Mouse (Mus musculus) neural tube, embryonic 12.5 days (tissue): ENCODE results near the gene Chl1. TPM values are rescaled to one million over a fixed set of nuclear protein-coding genes. Genes with fewer than 3 reads are reported as not detected.
A peak's percentile ranks its signal among the peaks of the same experiment; 100 is the strongest.

Source experiments
- ATAC-seq: fragments of 200-750 bp; cut with Nextera tagmentation; 2 replicates; pipeline ENCODE4 v1.8.0; 2017; ENCODE audit warnings: low read depth, mild to moderate bottlenecking, moderate TSS enrichment, moderate library complexity; ENCODE audit not compliant: low FRiP score
- H3K27ac ChIP-seq: fragments of 300-500 bp; sonication (generic); 2 replicates; pipeline ENCODE4 v1.5.1; 2016
- H3K27me3 ChIP-seq: fragments of 300-500 bp; sonication (generic); replicated peaks from 2 replicates; pipeline ENCODE4 v1.6.1; 2016; ENCODE audit warnings: mild to moderate bottlenecking
- H3K36me3 ChIP-seq: fragments of 300-500 bp; sonication (generic); 2 replicates; pipeline ENCODE4 v1.6.1; 2016; ENCODE audit warnings: mild to moderate bottlenecking
- H3K4me1 ChIP-seq: fragments of 300-500 bp; sonication (generic); 2 replicates; pipeline ENCODE4 v1.6.1; 2016
- H3K4me2 ChIP-seq: fragments of 300-500 bp; sonication (generic); replicated peaks from 2 replicates; pipeline ENCODE4 v1.6.1; 2016; ENCODE audit warnings: mild to moderate bottlenecking
- H3K4me3 ChIP-seq: fragments of 300-500 bp; sonication (generic); 2 replicates; pipeline ENCODE4 v1.5.1; 2016
- H3K9ac ChIP-seq: fragments of 300-500 bp; sonication (generic); 2 replicates; pipeline ENCODE4 v1.6.1; 2016; ENCODE audit warnings: mild to moderate bottlenecking
- H3K9me3 ChIP-seq: fragments of 300-500 bp; sonication (generic); 2 replicates; pipeline ENCODE4 v1.6.1; 2016; ENCODE audit warnings: mild to moderate bottlenecking
- WGBS: fragments of 180-500 bp; shearing (Covaris S2); methylation state at CpG from one replicate; pipeline ENCODE4 v1.1.7; 2016; 5-methylcytosine and 5-hydroxymethylcytosine counted together
- polyA plus RNA-seq: library from polyadenylated mRNA; unstranded; fragments of >200 nt; fragmentation: Nextera tagmentation; extraction: Ambion mirVana; gene quantifications from 2 replicates; pipeline ENCODE4 v1.2.1, GENCODE M21; 2016

The Chl1 gene
- polyA plus RNA-seq, 1 experiment from 2014 or later, result 39.0 TPM

DNA sequence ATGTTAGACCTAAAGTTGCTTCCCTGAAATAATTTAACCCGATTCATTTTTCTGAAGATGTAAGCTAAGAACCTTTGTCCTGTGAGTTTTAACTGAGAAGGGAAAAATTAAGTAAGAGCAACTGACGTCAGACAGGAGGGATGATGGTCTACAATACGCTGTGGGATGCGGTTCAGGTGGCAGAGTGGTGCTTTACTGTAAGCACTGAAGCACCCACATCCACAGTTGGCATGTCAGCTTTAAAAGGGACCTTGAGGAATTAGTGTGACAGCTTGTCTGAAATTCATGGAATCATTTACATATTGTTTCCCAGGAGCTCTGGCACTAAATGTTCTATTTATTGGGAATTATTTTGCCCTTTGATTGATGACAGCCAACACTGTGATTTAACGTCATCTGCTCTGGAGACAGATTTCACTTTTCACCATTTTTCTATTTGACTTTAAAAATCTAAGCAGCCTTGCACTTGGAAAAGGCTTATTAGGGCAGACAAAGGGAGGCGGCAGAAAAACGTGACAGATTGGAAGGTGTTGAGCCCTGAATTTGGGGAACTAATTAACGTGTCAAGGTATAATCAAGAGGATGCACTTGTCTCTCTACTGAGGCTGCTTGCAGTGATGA lies 3.3 kb downstream of the Chl1 start:
- no peaks in the 10 kb centered on the region for H3K36me3 ChIP-seq
- no peak overlapping the region for H3K4me3 ChIP-seq
- no peaks in the 10 kb centered on the region for H3K9me3 ChIP-seq
- H3K4me2 ChIP-seq, result peak overlapping the region; percentile 78
- 56% methylated on average over 8 of the region's 8 CpGs for WGBS
- ATAC-seq, result no peak
- no peak overlapping the region for H3K27ac ChIP-seq
- peaks cover 13% of the 10 kb centered on the region for H3K4me1 ChIP-seq
- H3K9ac ChIP-seq, result no peak overlapping the region
- H3K27me3 ChIP-seq, result peaks cover 8% of the 10 kb centered on the region

DNA sequence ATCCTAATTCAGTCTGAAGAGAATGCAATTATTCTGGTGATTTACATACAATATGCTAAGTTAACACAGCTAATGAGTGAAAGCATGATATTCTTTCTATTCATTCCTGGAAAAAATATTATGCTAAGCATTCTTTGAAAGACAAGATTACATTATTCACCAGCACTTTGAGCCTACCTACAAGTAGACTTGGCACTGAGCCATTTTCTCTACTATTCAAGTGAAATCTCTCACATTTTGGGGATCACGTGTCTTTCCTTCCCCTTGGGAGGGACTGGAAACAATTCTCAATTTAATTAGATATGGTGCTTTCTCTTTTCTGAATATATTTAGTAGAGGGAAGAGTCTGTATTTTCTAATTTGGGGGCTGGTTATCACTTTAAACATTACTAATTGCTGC lies 4.0 kb downstream of the Chl1 start:
- ATAC-seq, result no peak
- H3K4me2 ChIP-seq, result peak overlapping the region; percentile 78
- peaks cover 13% of the 10 kb centered on the region for H3K4me1 ChIP-seq
- no peaks in the 10 kb centered on the region for H3K9me3 ChIP-seq
- H3K27ac ChIP-seq, result no peak overlapping the region
- peaks cover 8% of the 10 kb centered on the region for H3K27me3 ChIP-seq
- no peak overlapping the region for H3K9ac ChIP-seq
- WGBS, result 25% methylated on average over 1 of the region's 1 CpGs
- no peak overlapping the region for H3K4me3 ChIP-seq
- H3K36me3 ChIP-seq, result no peaks in the 10 kb centered on the region

DNA sequence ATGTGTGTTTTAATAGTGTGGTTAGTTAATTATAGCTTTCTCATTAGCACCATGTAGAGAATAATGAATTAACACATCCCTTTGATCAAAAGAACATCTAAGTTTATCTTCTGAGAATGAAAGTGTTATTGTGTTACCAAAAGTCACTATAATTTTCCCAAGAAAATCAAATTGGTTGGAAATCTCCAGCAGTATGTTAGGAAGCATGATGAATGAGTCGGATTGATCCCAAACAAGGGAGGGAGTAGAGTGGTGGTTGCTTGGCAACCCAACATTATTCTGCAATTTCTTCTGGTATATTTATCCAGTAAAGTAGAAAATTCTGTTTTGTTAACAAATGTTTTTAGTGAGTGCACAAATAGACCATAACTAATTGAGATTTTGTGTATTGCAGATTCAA lies 4.4 kb downstream of the Chl1 start:
- H3K27me3 ChIP-seq, result peaks cover 8% of the 10 kb centered on the region
- H3K4me1 ChIP-seq, result peaks cover 13% of the 10 kb centered on the region
- no peak for ATAC-seq
- H3K36me3 ChIP-seq, result no peaks in the 10 kb centered on the region
- H3K9ac ChIP-seq, result no peak overlapping the region
- WGBS, result 41% methylated on average over 1 of the region's 1 CpGs
- H3K4me3 ChIP-seq, result no peak overlapping the region
- H3K27ac ChIP-seq, result no peak overlapping the region
- H3K9me3 ChIP-seq, result no peaks in the 10 kb centered on the region
- H3K4me2 ChIP-seq, result no peak overlapping the region

DNA sequence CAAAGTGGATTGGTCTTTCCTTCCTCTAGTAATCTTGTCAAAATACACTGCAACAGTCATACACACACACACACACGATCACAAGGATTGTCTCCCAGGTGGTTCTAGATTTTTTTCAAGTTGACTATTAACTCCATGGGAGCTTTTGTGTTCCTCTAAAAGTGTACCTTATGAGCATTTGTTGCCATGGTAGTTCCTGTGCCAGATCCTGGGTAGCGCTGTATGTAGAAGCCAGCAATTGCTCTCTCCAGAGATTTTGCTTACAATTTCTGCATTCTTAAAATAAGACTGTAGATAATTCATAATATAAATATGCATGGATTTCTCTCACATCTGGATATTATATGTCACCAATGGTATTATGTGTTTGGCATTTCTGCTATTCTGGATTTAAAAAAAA lies 9.2 kb downstream of the Chl1 start:
- no peak overlapping the region for H3K9ac ChIP-seq
- H3K9me3 ChIP-seq, result no peaks in the 10 kb centered on the region
- ATAC-seq, result no peak
- H3K4me2 ChIP-seq, result no peak overlapping the region
- H3K27ac ChIP-seq, result no peak overlapping the region
- no peaks in the 10 kb centered on the region for H3K27me3 ChIP-seq
- H3K4me1 ChIP-seq, result no peaks in the 10 kb centered on the region
- 79% methylated on average over 2 of the region's 2 CpGs for WGBS
- no peak overlapping the region for H3K4me3 ChIP-seq
- no peaks in the 10 kb centered on the region for H3K36me3 ChIP-seq

DNA sequence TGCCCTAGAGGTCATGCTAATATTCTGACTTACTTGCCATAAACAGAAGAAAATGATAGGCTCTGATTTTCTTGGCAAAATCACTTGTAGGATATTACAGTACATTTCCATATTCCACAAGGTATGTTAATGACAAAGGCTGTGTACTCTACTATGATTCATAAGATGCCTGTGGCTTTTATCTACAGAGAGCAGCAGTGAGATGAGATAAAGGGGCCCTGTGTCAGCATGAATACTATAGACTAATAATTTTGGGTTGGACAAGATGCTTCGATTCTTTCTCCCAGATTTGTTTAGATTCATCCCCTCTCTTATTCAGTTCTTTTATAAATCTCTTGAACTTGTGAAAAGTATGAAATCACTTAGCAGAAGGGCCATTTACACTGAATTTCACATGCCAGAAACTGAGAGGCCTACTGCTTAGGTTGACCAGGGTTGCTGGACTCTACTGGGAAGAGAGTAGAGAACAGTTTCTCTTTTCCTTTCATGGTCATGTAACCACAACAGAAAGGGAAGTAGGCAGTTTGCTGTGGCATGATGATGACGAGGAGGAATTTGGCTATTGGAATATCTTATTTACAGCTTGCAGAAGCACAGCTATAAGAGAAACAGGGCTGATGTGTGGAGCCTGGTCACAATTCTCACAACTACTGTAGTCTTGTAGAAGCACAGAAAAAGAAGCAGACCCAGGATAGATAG lies 15.1 kb downstream of the Chl1 start:
- Histone ChIP-seq H3K9me3 (no peaks in the 10 kb centered on the region), H3K27ac (no peak overlapping the region), H3K9ac (no peak overlapping the region), H3K4me2 (no peak overlapping the region), H3K36me3 (no peaks in the 10 kb centered on the region), H3K4me3 (no peak overlapping the region), H3K4me1 (no peaks in the 10 kb centered on the region), H3K27me3 (no peaks in the 10 kb centered on the region)
- ATAC-seq, result no peak
- 78% methylated on average over 2 of the region's 2 CpGs for WGBS

DNA sequence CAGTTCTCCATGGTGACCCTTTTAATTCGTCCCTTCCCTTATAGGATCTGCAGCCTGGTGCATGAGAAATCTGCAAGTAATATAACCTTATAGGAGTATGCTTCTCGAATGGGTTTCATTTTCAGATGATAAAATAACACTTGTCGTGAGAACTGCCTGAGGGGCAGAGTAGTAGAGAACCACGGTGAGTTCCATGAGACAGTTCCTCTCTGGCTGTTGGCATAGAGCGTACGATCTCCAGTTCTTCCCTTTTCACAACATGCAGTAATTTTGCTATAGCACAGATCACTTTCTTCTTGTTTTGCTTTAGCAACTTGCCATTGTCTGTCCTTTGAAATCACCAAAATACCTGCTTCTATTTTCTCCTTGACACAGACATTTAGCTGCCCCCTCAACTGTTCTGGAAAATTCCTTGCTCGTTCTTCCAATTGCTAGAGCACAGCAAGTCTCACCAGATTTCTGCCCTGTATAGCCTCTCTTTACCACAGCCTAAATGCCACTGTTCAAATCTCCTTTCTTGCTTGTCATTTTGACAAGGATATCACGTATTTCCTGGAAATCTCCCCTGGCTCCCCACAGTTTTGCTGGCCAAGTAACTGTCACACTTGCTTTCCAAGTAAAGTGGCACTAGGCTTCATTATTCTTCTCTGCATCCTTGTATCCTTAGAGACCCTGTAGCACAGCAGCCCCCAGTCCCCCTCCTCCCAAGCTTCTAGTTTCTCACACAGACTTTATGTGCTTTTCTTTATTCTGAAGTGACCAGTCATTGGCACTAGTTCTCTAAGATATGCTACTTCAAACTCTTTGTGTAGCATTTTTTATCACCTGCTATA lies 16.8 kb downstream of the Chl1 start:
- Histone ChIP-seq H3K9me3 (no peaks in the 10 kb centered on the region), H3K4me1 (no peaks in the 10 kb centered on the region), H3K4me2 (no peak overlapping the region), H3K36me3 (no peaks in the 10 kb centered on the region), H3K4me3 (no peak overlapping the region), H3K27ac (no peak overlapping the region), H3K9ac (no peak overlapping the region), H3K27me3 (no peaks in the 10 kb centered on the region)
- WGBS, result 84% methylated on average over 8 of the region's 8 CpGs
- no peak for ATAC-seq

DNA sequence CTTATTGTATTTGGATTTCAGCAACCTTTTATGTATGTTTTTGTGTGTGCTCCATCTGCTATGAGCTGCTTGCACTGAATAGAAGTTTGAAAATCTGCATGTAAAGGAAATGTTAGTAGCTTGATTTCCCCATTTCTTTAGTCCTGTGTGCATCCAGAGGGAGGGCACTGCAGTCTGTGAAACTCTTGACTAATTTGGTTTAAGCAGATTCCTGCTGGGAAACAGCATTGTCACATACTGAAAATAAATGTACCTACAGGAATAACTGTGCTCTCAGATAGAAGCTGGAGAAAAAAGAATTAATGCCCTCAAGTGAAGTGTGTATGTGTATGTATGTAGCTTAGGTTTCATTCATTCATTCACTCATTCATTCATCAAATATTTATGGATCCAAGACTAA lies 22.7 kb downstream of the Chl1 start:
- H3K4me3 ChIP-seq, result no peak overlapping the region
- H3K27me3 ChIP-seq, result no peaks in the 10 kb centered on the region
- H3K36me3 ChIP-seq, result no peaks in the 10 kb centered on the region
- no peak overlapping the region for H3K9ac ChIP-seq
- ATAC-seq, result no peak
- no peak overlapping the region for H3K4me2 ChIP-seq
- H3K4me1 ChIP-seq, result no peaks in the 10 kb centered on the region
- no peaks in the 10 kb centered on the region for H3K9me3 ChIP-seq
- H3K27ac ChIP-seq, result no peak overlapping the region

DNA sequence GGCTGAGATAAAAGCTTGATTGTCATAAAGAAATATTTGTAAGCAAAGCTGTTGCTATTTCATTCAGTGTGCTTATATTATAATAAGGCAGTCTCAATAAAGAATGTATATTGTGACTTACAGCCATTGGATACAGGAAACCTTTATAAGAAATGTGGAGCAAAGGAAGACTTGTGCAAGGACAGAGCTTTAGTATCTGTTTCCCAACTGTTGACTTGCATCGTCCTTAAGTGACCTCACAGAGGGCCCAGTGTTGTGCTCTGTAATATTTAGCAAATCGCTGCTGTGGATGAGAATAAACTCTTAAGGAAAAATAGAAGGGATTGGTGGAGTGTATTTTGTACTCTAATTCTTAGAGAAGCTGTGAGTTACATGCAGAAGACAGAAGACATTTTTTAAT lies 23.6 kb downstream of the Chl1 start:
- Histone ChIP-seq H3K36me3 (no peaks in the 10 kb centered on the region), H3K4me3 (no peak overlapping the region)

DNA sequence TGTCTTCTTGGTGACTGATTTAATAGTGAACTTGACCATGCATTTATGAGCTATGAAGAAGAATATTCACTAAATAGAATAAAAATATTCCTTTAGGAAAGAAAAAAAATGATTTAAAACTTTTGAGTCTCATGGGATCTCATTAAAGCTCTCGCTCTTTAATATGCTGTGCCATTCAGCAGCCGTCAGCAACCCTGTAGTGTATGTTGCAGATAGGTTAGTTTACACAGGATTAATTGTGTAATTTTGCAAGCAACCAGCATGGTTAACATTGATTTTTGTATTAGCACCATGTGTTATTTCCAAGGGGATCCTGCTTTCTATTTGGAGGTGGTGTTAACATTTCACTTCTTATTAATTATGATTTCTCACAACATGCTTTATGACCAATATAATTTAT lies 32.2 kb downstream of the Chl1 start:
- no peak for ATAC-seq
- Histone ChIP-seq H3K27ac (no peak overlapping the region), H3K36me3 (no peaks in the 10 kb centered on the region), H3K9me3 (no peaks in the 10 kb centered on the region), H3K27me3 (no peaks in the 10 kb centered on the region), H3K4me3 (no peak overlapping the region), H3K4me1 (no peaks in the 10 kb centered on the region), H3K4me2 (no peak overlapping the region), H3K9ac (no peak overlapping the region)
- 59% methylated on average over 2 of the region's 2 CpGs for WGBS

More for the DNA sequence above, 23.6 kb downstream of the Chl1 start:
- 75% methylated on average over 2 of the region's 2 CpGs for WGBS
- H3K4me1 ChIP-seq, result no peaks in the 10 kb centered on the region
- H3K9ac ChIP-seq, result no peak overlapping the region
- no peak for ATAC-seq
- no peak overlapping the region for H3K4me2 ChIP-seq
- H3K9me3 ChIP-seq, result no peaks in the 10 kb centered on the region
- no peak overlapping the region for H3K27ac ChIP-seq
- H3K27me3 ChIP-seq, result no peaks in the 10 kb centered on the region

DNA sequence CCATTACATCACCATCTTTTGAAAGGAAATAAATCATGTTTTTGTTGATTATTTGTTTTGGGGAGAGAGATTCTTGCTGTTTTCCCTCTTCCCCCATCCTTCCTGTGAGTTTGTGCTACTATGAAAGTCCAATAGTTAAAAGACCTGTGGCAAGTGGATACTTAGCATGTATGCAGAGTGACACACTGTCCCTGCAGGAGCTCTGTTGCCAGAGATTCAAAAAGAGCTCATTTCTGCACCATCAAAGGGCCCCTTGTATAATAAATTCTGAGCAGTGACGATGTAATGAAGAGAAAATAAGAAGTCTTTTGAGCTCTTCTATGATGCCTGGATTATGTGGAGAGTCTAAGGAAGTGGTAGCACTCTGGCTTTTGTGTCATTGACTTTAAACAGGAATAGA lies 33.4 kb downstream of the Chl1 start:
- Histone ChIP-seq H3K9me3 (no peaks in the 10 kb centered on the region), H3K36me3 (no peaks in the 10 kb centered on the region), H3K27me3 (no peaks in the 10 kb centered on the region), H3K4me2 (no peak overlapping the region), H3K4me1 (no peaks in the 10 kb centered on the region), H3K27ac (no peak overlapping the region), H3K4me3 (no peak overlapping the region), H3K9ac (no peak overlapping the region)
- no peak for ATAC-seq
- WGBS, result 12% methylated on average over 1 of the region's 1 CpGs

DNA sequence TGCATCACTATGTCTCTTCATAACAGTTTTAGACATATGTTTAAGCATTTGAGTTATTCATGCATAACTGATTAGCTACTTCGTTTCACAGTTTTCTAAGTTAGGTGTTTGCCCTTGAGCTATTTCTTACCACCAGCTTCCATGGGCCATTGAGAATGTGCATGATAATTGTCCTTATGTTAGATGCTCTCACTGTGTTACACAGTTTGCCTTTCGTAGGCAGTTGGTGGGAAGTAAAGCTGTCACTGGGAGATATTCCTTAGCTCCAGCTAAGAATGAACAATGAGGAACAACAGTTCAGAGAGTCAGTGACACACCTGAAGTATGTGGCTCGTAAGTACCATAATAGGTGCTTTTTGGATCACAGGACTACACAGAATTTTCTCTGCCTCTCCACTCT lies 35.9 kb downstream of the Chl1 start:
- 65% methylated on average over 3 of the region's 3 CpGs for WGBS
- H3K27ac ChIP-seq, result no peak overlapping the region
- H3K27me3 ChIP-seq, result no peaks in the 10 kb centered on the region
- no peaks in the 10 kb centered on the region for H3K9me3 ChIP-seq
- ATAC-seq, result no peak
- H3K4me3 ChIP-seq, result no peak overlapping the region
- no peaks in the 10 kb centered on the region for H3K36me3 ChIP-seq
- no peak overlapping the region for H3K9ac ChIP-seq
- no peaks in the 10 kb centered on the region for H3K4me1 ChIP-seq
- no peak overlapping the region for H3K4me2 ChIP-seq

DNA sequence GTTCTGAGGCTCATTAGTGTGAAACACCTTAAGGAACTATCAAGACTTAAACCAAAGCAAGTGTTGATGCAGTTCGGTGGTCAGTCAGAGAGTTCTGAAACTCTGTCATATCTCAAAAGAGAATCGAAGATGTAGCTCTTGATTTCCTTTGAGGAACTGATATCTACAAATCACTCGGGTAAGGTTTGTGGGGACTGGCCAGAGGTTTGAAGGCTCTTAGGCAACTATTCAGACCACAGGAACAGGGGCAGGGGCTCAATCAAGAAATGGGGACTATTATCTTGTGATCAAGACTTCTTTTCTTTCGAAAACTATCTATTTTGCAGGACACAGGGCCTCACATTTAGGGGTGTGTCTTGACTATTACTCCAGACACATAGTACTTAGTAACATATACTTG lies 39.5 kb downstream of the Chl1 start:
- Histone ChIP-seq H3K27ac (no peak overlapping the region), H3K4me2 (no peak overlapping the region), H3K4me1 (no peaks in the 10 kb centered on the region), H3K27me3 (no peaks in the 10 kb centered on the region), H3K4me3 (no peak overlapping the region), H3K36me3 (no peaks in the 10 kb centered on the region), H3K9ac (no peak overlapping the region), H3K9me3 (no peaks in the 10 kb centered on the region)
- ATAC-seq, result no peak
- 90% methylated on average over 4 of the region's 4 CpGs for whole genome bisulfite sequencing
